Mouse (Mus musculus) neural tube, embryonic 11.5 days (tissue): ENCODE results near the gene Ocel1. TPM values are rescaled to one million over a fixed set of nuclear protein-coding genes. Genes with fewer than 3 reads are reported as not detected.

Experiments used
- ATAC-seq: fragments of 200-750 bp; cut with Nextera tagmentation; 2 replicates; pipeline ENCODE4 v1.8.0; 2017; ENCODE audit warnings: moderate number of reproducible peaks, mild to moderate bottlenecking, moderate TSS enrichment, moderate library complexity; ENCODE audit not compliant: insufficient read depth, low FRiP score, low TSS enrichment
- DNase-seq: peaks from one replicate; pipeline ENCODE4 v3.0.0-alpha.2; 2015; ENCODE audit warnings: low spot score
- H3K27ac ChIP-seq: fragments of 300-500 bp; sonication (generic); 2 replicates; pipeline ENCODE4 v1.5.1; 2014; ENCODE audit warnings: low read depth, mild to moderate bottlenecking, low read length
- H3K27me3 ChIP-seq: fragments of 300-500 bp; sonication (generic); 2 replicates; pipeline ENCODE4 v1.6.1; 2014; ENCODE audit warnings: mild to moderate bottlenecking, low read length, mixed read lengths; ENCODE audit not compliant: control insufficient read depth, insufficient read depth
- H3K36me3 ChIP-seq: fragments of 300-500 bp; sonication (generic); 2 replicates; pipeline ENCODE4 v1.6.1; 2014; ENCODE audit warnings: mild to moderate bottlenecking, low read length, moderate library complexity, mixed read lengths; ENCODE audit not compliant: control insufficient read depth, insufficient read depth
- H3K4me1 ChIP-seq: fragments of 300-500 bp; sonication (generic); 2 replicates; pipeline ENCODE4 v1.6.1; 2014; ENCODE audit warnings: low read length, mixed read lengths; ENCODE audit not compliant: control insufficient read depth, insufficient read depth
- H3K4me2 ChIP-seq: fragments of 300-500 bp; sonication (generic); 2 replicates; pipeline ENCODE4 v1.6.1; 2014; ENCODE audit warnings: low read depth, mild to moderate bottlenecking, moderate library complexity
- H3K4me3 ChIP-seq: fragments of 300-500 bp; sonication (generic); 2 replicates; pipeline ENCODE4 v1.5.1; 2014; ENCODE audit warnings: low read depth, low read length
- H3K9ac ChIP-seq: fragments of 300-500 bp; sonication (generic); 2 replicates; pipeline ENCODE4 v1.6.1; 2014; ENCODE audit warnings: mild to moderate bottlenecking, low read length
- H3K9me3 ChIP-seq: fragments of 300-500 bp; sonication (generic); 2 replicates; pipeline ENCODE4 v1.6.1; 2016; ENCODE audit warnings: low read length; ENCODE audit not compliant: control insufficient read depth
- WGBS: fragments of 180-500 bp; shearing (Covaris S2); extraction: QIAGEN DNeasy Blood & Tissue Kit; methylation state at CpG from one replicate; pipeline ENCODE4 v1.1.7; 2014; 5-methylcytosine and 5-hydroxymethylcytosine counted together
- polyA plus RNA-seq: library from polyadenylated mRNA; unstranded; fragments of >200 nt; fragmentation: Nextera tagmentation; extraction: Ambion mirVana; gene quantifications from 2 replicates; pipeline ENCODE4 v1.2.1, GENCODE M21; 2014

The Ocel1 gene
- polyA plus RNA-seq, 1 experiment from 2014 or later = 3.8 TPM

- no peak overlapping the region for H3K4me2 ChIP-seq
- no peak overlapping the region for H3K4me3 ChIP-seq
- no peaks in the 10 kb centered on the region for H3K9me3 ChIP-seq
- H3K27ac ChIP-seq = no peak overlapping the region
- no peak for DNase-seq
- peaks cover 4% of the 10 kb centered on the region; the same call in 1 of the 2 replicates for H3K36me3 ChIP-seq
- WGBS = 89% methylated on average over 9 of the region's 9 CpGs
- H3K27me3 ChIP-seq = no peaks in the 10 kb centered on the region
- peaks cover 7% of the 10 kb centered on the region; the same call in 1 of the 2 replicates for H3K4me1 ChIP-seq
- H3K9ac ChIP-seq = no peak overlapping the region
- ATAC-seq = no peak
Measured at GRCm38 (mm10) chr8:71404951-71405351, 33.9 kb downstream of the Ocel1 start.

GRCm38 (mm10) chr8:71405401-71406098 lies 34.5 kb downstream of the Ocel1 start, which contains the start of gene Ankle1:
Gene Ankle1, plus strand, starts transcription at chr8:71406010.
- Histone ChIP-seq H3K36me3 (peaks cover 4% of the 10 kb centered on the region; the same call in 1 of the 2 replicates), H3K9ac (peak within 1 kb of the TSS; percentile 65)

GRCm38 (mm10) chr8:71406099-71407015 lies 35.3 kb downstream of the Ocel1 start:
- H3K9ac ChIP-seq = peak overlapping the region; percentile 65
- DNase-seq = peak; percentile 80
- under 1% methylated on average over 55 of the region's 55 CpGs for WGBS
- peak overlapping the region; percentile 90 for H3K4me2 ChIP-seq
- H3K36me3 ChIP-seq = peaks cover 4% of the 10 kb centered on the region; the same call in 1 of the 2 replicates
- peak overlapping the region; percentile 74 for H3K4me3 ChIP-seq
- no peaks in the 10 kb centered on the region for H3K27me3 ChIP-seq
- H3K4me1 ChIP-seq = peaks cover 7% of the 10 kb centered on the region; the same call in 1 of the 2 replicates
- ATAC-seq = peak; percentile 71
- H3K9me3 ChIP-seq = no peaks in the 10 kb centered on the region
- H3K27ac ChIP-seq = no peak overlapping the region

More at GRCm38 (mm10) chr8:71405401-71406098, 34.5 kb downstream of the Ocel1 start, which contains the start of gene Ankle1:
- Histone ChIP-seq H3K4me3 (peak within 1 kb of the TSS; percentile 74), H3K27me3 (no peaks in the 10 kb centered on the region), H3K4me2 (peak within 1 kb of the TSS; percentile 90), H3K27ac (0 out of 2 replicates have a peak within 1 kb of the TSS, but pooled peaks have one; percentile 35), H3K4me1 (peaks cover 7% of the 10 kb centered on the region; the same call in 1 of the 2 replicates), H3K9me3 (no peaks in the 10 kb centered on the region)
- DNase-seq (peak; percentile 97), ATAC-seq (peak; percentile 89)
- WGBS = 17% methylated on average over 33 of the region's 33 CpGs

GRCm38 (mm10) chr8:71407441-71407840 lies 36.3 kb downstream of the Ocel1 start:
- ATAC-seq (no peak), DNase-seq (no peak)
- H3K36me3 ChIP-seq = peaks cover 4% of the 10 kb centered on the region; the same call in 1 of the 2 replicates
- no peak overlapping the region for H3K27ac ChIP-seq
- no peaks in the 10 kb centered on the region for H3K27me3 ChIP-seq
- H3K9ac ChIP-seq = no peak overlapping the region
- H3K4me3 ChIP-seq = no peak overlapping the region
- H3K4me2 ChIP-seq = no peak overlapping the region; the same call in 1 of the 2 replicates
- WGBS = 97% methylated on average over 14 of the region's 14 CpGs
- peaks cover 7% of the 10 kb centered on the region; the same call in 1 of the 2 replicates for H3K4me1 ChIP-seq
- H3K9me3 ChIP-seq = no peaks in the 10 kb centered on the region

GRCm38 (mm10) chr8:71408231-71408630 lies 37.1 kb downstream of the Ocel1 start:
- 92% methylated on average over 4 of the region's 4 CpGs for WGBS
- ATAC-seq (no peak), DNase-seq (no peak)
- Histone ChIP-seq H3K4me3 (no peak overlapping the region), H3K36me3 (peaks cover 4% of the 10 kb centered on the region; the same call in 1 of the 2 replicates), H3K4me2 (no peak overlapping the region), H3K9ac (no peak overlapping the region), H3K9me3 (no peaks in the 10 kb centered on the region), H3K4me1 (peaks cover 7% of the 10 kb centered on the region; the same call in 1 of the 2 replicates), H3K27ac (no peak overlapping the region), H3K27me3 (no peaks in the 10 kb centered on the region)

- H3K27me3 ChIP-seq = no peaks in the 10 kb centered on the region
- no peak overlapping the region for H3K4me3 ChIP-seq
- H3K36me3 ChIP-seq = peaks cover 4% of the 10 kb centered on the region; the same call in 1 of the 2 replicates
- H3K27ac ChIP-seq = no peak overlapping the region
- no peaks in the 10 kb centered on the region for H3K9me3 ChIP-seq
- H3K4me2 ChIP-seq = no peak overlapping the region
- H3K9ac ChIP-seq = no peak overlapping the region
- DNase-seq (no peak), ATAC-seq (no peak)
- H3K4me1 ChIP-seq = peaks cover 2% of the 10 kb centered on the region; the same call in 1 of the 2 replicates
- 53% methylated on average over 11 of the region's 11 CpGs for WGBS
Measured at GRCm38 (mm10) chr8:71411535-71412273, 40.6 kb downstream of the Ocel1 start.

GRCm38 (mm10) chr8:71422121-71422520 lies 51.0 kb downstream of the Ocel1 start:
- ATAC-seq (no peak), DNase-seq (no peak)
- H3K9me3 ChIP-seq = no peaks in the 10 kb centered on the region
- no peak overlapping the region for H3K4me2 ChIP-seq
- no peaks in the 10 kb centered on the region for H3K4me1 ChIP-seq
- H3K27ac ChIP-seq = no peak overlapping the region
- no peaks in the 10 kb centered on the region for H3K36me3 ChIP-seq
- H3K4me3 ChIP-seq = no peak overlapping the region
- no peaks in the 10 kb centered on the region for H3K27me3 ChIP-seq
- H3K9ac ChIP-seq = no peak overlapping the region
